Mouse (Mus musculus) activated CD4-positive, CD25-positive, alpha-beta regulatory T cell (primary cell): ENCODE data around the gene Ksr2. TPM values are rescaled to one million over a fixed set of nuclear protein-coding genes. Genes with fewer than 3 reads are reported as not detected.

Experiments used
- polyA plus RNA-seq, 2 experiments: library from polyadenylated mRNA; unstranded; fragments of 100-300 nt; shearing (Covaris generic); gene quantifications; one replicate each; pipeline ENCODE4 v1.2.1; 2017

Ksr2 gene
- polyA plus RNA-seq = under 1 TPM; 0.32 to 0.53 TPM

GRCm38 (mm10) chr5:117413507-117414501 lies at the start of gene Ksr2:
Ksr2 (plus strand) TSS chr5:117414000.

GRCm38 (mm10) chr5:117388877-117389276 lies 24.9 kb upstream of the Ksr2 start, which contains the start of gene Rfc5:
Rfc5 (minus strand) TSS chr5:117389047.

DNA sequence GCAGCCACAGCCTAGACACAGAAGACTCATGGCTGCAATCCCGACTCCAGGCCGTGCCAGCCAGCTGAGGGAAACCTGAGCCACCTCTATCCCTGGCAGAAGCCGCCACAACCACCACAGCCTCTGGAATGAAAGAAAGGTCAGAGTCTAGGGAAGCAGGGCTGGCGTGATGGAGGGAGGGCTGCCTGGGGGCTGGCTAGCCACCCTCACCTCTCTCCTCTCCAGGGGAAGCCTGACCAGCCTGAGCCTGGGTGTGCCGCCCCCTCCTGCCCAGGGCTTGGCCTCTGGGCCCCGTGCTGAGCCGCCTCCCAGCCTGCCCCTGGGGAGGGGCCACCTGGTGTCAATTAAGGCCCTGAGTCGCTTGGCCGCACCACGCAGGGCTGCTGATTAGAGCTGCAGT lies 366.9 kb downstream of the Ksr2 start, which contains the start of gene Nos1:
TSS of gene Nos1 (plus strand) at position 352 of the 400 bp plus-strand sequence.

Other genes with a start within 250 kb of the Ksr2 start
- 100 to 1,000 TPM; 185 to 276 TPM for gene Pebp1, start 126.4 kb upstream of the Ksr2 start, polyA plus RNA-seq
- 1 to 10 TPM; 4.9 to 9.6 TPM for gene Vsig10, start 94.9 kb upstream of the Ksr2 start, polyA plus RNA-seq
- 10 to 100 TPM; 53.4 to 63.9 TPM for gene Wsb2, start 56.7 kb upstream of the Ksr2 start, polyA plus RNA-seq
- gene Rfc5, start 25.0 kb upstream of the Ksr2 start, polyA plus RNA-seq = 10 to 100 TPM; 40.1 to 67.1 TPM